Mouse (Mus musculus): Measurements from ENCODE around the gene Atf6. TPM values are rescaled to one million over a fixed set of nuclear protein-coding genes. Genes with fewer than 3 reads are reported as not detected.
A peak's percentile ranks its signal among the peaks of the same experiment; 100 is the strongest.

The Atf6 gene
- total RNA-seq (2015; ENCODE audit: low replicate concordance) (17.3 and 21.5 TPM in 2 replicates), total RNA-seq (2017; ENCODE audit: low replicate concordance) (22.6 and 27.2 TPM in 2 replicates)

DNA sequence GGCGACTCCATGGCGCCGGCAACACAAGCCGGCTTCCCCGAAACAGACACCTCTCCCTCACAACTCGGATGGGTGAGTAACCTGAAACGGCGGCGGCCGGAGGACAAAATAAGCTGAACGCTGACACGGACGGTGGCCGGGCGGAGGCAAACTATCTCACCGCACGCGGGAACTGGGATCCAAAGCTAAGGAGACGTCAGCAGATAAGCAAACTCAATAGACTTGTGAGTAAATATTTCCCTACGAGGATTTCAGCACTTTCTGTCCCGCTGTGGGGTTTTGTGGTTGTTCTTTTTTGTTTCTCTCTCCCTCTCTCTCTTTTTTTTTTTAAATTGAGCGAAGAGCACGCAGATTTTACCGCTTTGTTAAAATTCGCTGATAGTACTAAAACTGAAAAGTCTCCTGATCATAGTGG, at the start of gene Atf6:
Atf6 (minus strand) TSS at position 81 of the 415 bp plus-strand sequence.
- ATAC-seq (replicated peaks; ENCODE audit: low FRiP score, poor library complexity, severe bottlenecking): peak; percentile 93

DNA sequence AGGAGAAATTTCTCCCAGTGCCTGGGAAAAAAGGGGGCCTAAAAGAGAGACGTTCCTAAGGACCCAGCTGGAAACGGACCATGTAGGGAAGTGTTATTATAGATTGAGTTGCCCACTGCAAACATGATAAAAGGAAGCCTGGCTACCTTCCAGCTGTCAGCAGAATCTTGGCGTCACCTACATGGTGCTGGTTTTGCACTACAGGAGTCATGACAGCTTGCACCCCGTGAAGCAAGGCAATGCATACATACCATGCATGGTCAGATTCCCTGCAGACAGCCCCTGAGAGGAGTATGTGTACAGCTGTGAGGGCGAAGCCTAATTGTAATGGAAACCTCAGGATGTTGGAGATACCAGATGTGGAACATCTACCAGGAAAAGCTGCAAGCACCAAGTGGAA, 48.1 kb upstream of the Atf6 start:
- no peak for ATAC-seq (replicated peaks; ENCODE audit: low FRiP score, poor library complexity, severe bottlenecking)

DNA sequence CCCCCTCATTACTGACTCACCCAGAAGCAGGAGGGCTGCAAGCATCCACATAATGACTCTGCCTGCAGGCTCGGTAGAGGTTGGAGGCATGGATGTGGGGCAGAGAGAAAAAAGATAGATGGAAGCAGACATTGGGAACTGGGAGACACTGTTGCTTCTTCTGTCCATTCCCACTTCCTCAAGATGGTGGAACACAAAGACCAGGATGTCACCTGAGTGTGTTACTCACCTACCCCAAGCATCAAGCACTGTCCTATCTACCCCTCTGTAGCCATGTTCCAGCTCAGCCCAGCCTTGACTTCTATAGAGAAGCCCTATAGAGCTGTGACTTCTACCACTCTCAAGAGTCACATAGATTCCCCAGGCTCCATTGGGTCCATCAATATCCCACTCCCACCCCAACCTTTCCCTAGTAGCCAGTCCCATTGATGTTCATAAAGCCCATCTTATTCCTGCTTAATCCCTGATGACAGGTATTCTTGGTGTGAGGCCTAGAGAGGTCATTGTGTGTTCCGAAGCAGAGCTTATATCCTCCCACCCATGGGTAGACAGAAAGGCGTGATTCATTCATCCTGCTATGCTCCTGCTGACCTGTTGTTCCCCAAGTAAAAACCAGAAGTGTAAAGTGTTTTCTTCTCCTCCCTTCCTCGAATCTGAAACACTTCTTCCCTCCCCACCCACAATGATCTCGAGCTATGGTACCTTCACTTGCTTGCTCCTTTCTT, 45.5 kb upstream of the Atf6 start, which contains the start of gene Fcrlb:
Fcrlb (minus strand) TSS at position 51 of the 725 bp plus-strand sequence.
- ATAC-seq (replicated peaks; ENCODE audit: low FRiP score, poor library complexity, severe bottlenecking): no peak

DNA sequence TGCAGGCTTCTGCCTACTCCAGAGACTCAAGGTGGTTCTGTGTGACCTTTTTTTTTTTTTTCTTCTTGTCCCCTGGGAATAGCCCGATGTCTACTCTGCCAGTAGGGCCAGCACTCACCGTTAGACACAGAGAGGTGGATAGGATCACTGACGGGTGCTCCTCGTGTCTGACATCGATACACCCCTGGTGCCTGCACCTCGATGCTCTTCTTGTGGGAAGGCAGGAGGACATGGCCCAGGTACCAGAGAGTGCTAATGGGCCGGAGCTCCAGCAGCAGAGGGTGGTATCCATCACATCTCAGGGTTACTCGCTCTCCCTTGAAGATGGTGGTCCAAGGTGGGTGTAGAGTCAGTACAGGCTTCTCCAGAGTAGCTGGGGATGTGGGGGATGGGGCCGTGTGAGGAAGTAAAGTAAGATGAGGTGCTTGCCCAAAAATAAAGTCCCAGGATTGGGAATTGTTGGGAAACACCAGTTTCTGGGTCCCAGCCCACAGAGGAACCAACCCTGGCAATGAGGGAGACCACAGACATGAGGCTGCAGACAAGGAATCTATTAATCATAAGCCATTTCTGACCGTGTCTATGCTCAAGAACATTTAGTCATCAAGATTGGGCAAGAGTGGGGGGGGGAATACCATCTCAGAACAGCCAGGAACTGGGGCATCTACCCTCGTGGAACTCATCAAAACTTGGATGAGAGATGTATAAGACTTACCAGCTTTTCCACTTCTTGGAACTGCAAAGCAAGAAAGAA, 44.5 kb upstream of the Atf6 start:
- no peak for ATAC-seq (replicated peaks; ENCODE audit: low FRiP score, poor library complexity, severe bottlenecking)

DNA sequence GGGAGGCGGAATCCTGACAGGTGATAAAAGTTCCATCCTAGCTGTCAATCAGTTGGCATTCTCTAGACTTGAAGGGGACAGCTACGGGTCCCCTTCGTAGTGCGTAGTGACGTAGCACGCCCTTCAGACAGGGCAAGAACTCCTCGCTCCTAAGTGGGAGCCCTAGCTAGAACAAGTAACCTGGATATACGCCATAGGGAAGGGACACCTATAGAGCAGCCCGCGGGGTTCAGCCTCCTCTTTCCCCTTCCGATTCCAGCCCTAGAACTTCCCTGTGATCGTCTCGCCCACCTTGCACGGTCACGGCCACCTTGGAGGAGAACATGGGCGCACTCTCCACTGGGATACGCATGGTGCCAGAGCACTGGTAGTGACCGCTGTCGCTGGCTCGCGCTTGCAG, 40.8 kb upstream of the Atf6 start:
- ATAC-seq (replicated peaks; ENCODE audit: low FRiP score, poor library complexity, severe bottlenecking): no peak

DNA sequence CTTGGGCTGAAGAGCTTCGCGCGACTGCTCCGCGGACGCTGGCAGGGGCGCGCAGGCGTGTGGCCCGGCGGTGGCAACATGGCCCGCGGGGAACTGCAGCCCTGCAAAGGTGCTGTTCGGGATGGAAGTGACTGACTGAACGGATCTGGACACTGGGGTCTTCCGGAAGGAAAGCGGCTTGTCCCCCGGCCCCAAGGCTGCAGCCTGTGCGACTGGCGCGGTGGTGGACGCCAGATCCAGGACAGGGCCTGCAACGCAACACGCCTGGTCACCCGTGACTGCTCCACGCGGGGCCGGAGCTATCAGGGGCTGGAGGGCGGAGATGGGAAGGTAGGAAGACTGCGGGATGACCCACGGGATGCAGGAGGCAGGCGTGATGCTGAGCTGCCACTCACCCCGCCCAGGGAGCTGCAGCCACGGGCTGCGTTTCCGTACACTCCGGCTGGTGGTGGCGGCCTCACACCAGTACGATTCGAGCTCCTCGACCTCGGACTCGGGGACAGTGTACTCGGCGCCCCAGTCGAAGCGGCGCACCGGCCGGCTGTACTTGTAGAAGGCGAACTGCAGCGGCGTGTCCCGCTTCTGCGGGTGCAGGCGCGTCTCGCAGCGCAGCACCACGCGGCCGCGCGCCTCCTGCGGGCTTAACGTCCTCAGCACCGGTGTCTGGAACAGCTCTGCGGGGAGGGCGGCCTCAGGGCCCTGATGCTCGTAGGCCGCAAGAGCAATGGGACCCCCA, 40.1 kb upstream of the Atf6 start:
- ATAC-seq (replicated peaks; ENCODE audit: low FRiP score, poor library complexity, severe bottlenecking): no peak

DNA sequence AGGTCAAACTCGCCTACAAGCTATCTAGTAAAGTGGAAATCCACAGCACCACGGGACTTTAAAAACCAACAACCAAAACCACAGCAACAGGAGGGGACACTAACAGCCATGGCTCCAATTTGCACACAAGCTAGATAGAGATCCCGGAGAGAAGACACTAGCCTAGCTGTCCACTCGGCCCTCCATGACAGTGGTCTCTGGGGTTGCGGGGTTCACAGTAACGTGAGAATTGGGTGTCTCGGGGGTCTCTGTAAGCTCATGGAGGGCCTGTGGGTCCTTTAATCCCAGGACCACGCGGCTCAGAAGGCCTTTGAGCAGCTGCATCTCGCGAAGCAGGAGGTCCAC, 39.5 kb upstream of the Atf6 start:
- ATAC-seq (replicated peaks; ENCODE audit: low FRiP score, poor library complexity, severe bottlenecking): no peak

DNA sequence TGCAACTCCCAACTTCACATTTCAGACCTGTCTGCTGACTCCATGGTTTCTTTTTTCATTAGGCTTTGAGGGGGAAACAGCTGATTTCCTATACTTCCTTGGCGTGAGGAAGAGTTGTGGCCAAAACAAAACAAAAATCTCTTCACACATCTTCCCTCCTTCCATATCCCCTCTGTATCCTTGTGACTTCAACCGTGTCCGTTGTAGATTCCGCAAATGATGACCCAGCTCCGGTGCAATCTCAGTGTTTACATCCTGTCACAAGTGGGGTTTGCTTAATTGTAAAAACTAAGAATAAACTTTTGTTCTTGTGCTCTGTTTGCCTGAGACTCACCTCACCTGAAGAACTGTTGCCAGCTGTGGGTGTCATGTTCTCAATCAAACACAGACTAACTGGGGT, 35.9 kb upstream of the Atf6 start:
- ATAC-seq (replicated peaks; ENCODE audit: low FRiP score, poor library complexity, severe bottlenecking): no peak

DNA sequence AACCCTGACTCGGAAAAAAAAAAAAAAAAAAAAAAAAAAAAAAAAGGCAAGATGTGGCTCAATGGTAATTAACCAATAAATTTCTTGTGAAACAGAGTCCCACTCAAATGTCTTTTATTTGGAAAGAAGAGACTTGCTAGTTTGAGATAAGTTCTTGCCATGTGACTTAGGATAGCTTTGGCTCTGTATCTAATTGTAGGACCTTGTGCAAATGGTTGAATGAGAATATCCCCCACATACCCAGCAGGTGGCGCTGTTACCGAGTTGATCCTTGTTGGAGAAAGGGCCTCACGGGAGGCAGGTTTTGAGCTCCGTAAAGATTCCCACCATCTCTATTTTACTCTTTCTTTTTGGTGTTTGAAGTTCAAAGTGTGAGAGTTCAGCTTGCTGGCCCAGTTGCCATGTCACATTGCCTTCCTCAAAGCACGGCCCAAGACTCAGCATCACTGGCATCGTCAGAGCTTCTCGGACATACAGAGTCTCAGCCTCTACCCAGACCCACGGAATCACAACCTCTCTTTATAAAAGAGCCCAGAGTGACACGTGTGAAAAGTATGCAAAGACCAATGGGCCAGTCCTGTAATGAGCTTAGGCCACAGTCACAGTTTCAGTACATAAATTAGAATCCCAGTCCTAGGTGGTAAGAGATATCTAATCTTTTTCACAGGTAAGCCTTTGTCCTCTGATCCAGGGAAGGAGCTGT, 34.1 kb upstream of the Atf6 start:
- peak; percentile 79 for ATAC-seq (replicated peaks; ENCODE audit: low FRiP score, poor library complexity, severe bottlenecking)

DNA sequence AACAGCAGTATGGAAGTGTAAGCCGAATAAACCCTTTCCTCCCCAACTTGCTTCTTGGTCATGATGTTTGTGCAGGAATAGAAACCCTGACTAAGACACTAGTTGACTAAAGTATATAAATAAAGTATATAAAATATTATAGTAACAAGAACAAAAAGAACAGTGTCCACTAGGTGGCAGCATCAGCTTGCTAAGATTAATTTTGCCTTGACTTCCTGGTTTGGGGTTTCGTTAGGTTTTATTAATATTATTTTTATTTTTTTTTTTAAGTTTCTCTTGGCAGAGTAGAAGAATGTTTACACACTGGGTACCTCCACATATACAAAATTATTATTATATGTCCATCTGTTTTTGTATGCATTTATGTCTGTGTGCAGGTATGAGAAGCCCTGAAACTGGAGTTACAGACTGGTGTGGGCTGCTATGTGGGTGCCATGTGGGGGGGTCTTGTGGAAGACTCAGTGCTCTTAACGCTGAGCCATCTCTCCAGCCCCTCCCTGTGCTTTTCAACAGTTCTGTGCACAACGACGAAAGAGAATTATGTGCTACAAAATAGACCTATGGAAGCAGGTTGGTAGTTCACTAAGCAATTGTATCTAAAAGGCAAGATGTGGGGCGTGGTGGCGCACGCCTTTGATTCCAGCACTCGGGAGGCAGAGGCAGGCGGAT, 33.4 kb upstream of the Atf6 start:
- ATAC-seq (replicated peaks; ENCODE audit: low FRiP score, poor library complexity, severe bottlenecking): 0 out of 2 replicates have a peak, but pooled peaks have one; percentile 55

DNA sequence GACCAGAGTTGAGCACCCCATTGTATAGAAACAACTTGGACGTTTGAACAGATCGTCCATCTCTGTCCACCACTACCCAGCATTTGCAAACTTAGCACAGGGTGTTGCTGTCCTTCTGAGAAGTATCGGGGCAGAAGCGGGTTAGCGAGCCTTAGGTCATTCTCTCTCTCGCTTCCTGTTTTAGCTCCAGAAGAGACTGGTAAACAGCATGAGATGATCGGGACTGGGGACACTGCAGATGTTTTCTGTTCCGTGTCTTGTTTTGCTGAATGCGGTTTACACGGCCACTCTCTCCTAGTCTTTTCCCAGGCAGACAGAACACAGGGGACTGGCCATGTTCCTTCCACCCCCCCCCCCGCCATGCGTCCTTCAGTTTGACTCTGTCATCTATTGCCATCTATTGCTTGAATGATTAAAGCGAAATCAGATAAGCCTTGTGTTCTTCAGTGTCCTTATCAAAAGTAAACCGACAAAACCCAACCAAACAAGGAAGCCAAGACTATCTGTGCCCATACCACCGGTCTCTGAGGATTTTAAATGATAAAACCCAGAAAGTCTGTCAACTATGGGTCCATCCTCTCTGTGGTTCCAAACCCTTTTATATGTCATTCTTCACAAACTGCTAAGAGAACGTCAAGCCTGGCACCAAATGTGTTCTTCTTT, 31.0 kb upstream of the Atf6 start:
- no peak for ATAC-seq (replicated peaks; ENCODE audit: low FRiP score, poor library complexity, severe bottlenecking)

DNA sequence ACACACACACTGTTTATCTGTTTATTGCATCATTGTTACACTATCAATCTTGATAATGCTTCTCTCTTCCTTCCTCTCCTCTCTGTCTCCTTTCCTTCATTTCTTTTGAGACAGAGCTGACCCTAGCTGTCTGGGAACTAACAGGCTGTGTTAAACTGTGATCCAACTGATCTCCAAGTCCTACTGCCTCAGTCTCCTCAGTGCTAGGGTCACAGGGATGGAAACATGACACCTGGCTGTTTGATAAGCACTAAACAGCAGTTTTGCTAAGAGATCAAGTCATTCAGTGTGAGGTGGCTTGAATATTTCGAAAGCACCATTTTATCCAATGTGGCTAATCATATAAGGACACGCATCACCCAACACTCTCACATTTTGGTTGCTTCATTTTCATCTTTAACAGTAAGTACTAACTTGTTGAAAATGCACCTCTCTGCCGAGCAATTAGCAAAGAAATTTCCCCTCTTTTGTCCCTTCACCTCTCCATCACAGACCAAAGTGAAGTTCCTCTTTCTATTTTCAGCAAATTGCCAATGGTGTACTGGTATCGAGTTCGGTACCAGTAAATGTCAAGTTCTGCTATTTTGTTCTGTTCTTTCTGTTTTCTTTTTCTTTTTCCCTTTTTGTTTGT, 29.2 kb upstream of the Atf6 start:
- no peak for ATAC-seq (replicated peaks; ENCODE audit: low FRiP score, poor library complexity, severe bottlenecking)

DNA sequence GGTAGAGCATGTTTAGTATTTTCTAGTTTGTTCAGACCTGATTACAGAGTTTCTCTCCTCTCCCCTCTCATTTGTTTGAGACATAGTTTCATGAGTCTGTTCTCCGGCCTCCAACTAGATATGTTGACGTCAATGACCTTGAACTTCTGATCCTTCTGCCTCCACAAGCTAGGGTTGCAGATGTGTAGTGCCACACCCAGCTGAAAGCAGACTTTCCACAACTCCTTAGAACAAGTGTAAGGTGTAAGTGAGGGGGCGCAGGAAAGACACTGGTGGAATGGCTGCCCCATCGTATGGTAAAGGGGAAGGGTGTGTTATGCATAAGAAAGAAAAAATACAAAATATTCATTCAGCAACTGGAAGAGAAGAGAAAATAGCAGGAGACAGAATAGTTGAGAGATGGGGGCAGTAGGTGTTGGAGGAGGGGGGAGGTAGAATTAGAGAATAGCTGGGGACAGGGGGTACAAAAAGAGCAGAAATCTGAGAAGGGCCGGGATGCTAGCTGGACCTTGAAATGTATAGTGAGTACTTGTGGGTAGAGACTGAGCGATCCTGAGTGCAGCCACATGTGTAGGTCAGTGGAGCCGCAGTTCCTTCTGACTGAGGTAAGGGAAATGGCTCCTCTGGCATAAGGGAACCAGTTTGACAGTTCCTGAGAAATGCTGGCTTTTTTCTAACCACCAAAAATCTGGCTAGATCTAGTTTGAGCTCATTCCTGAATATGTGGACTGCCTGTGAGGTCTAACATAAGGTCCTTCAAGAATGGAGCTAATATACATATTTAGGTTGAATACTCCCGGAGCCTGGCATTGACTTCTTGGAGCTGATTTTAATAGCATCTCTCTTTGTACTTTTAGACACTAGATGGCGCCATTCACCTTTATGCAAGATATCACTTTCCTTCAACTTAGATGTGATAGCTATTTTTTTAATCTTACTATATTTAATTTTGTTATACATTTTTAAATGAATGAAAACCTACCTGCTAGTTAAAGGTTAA, 27.3 kb upstream of the Atf6 start:
- ATAC-seq (replicated peaks; ENCODE audit: low FRiP score, poor library complexity, severe bottlenecking): peak; percentile 69; the same call in 1 of the 2 replicates

DNA sequence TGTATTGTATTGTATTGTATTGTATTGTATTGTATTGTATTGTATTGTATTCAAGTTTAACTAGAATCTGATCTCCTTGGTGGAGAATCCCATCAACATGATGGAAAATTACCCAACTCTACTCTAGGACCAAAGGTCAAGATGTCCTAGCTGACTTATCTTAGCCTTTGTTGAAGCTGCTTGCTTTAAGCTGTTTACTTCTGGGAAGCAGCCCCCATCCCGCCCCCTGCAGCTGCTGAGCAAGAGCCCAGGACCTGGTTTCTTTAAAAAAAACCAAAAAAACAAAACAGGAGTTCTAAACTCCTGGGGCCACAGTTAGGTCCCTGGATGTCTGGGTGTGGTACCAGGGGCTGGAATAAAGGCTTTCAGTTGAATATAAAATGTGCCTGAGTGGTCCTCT, 24.7 kb upstream of the Atf6 start:
- ATAC-seq (replicated peaks; ENCODE audit: low FRiP score, poor library complexity, severe bottlenecking): no peak

DNA sequence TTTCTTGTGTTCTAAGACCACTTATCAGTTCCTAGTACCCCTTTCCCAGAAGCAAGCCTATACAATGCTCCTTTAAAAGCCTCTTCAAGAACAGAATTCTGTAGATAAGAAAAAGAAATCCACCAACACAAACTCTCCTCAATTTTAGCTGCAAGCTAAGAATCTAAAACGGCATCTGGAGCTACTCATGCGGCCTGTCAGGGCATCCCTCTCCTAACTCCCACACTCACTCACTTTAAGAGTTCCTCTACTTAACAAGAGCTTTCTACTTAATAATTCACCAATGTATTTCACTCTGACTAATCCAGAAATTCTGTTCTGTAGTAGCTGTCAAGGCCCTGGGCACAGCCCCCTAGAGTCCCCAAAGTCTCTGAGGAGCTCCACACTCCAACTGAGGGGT, 24.1 kb upstream of the Atf6 start:
- no peak for ATAC-seq (replicated peaks; ENCODE audit: low FRiP score, poor library complexity, severe bottlenecking)

DNA sequence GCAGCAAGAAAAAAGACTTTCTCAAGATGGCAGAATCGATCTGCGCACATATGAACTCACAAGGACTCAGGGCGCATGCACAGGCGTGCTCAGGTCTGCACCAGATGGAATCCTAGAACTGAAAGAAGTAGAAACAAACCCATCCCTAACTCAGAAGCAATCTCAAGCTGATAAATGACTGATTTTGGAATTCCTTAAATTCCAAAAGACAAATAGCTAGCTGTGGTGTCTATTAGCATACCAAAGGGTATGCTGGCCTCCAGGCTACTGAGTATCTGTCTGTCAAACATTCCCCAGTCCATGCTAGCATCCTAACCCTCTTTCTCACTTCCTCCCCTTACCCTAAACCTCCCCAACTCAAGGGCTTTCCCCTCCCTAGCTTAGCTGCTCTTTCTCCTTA, 21.7 kb upstream of the Atf6 start:
- no peak for ATAC-seq (replicated peaks; ENCODE audit: low FRiP score, poor library complexity, severe bottlenecking)

DNA sequence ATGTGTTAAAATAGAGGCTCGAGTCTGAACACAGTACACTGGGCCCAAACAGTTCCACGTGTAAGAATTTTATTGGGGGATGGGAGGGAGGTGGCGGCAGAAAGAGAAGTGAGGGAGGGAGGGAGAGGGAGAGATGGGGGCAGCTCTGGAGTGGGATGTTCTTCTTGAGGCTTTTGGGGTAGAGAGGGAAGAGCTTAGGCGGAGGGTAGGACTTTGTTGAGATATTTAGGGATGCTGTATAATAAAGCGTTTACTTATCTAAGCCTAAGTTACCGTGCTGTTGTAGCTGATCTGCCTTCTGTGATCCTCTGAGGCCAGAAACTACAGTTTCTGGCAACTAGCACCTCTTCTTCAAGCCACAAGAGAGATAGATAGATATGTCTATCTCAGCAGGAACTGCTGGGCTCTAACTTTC, 18.5 kb upstream of the Atf6 start:
- no peak for ATAC-seq (replicated peaks; ENCODE audit: low FRiP score, poor library complexity, severe bottlenecking)

Measured in erythroblast, adult 5-6 weeks (primary cell).